Mouse (Mus musculus): ENCODE results near the gene Pi4k2a.
A peak's percentile ranks its signal among the peaks of the same experiment; 100 is the strongest.

The Pi4k2a gene

GRCm38 (mm10) chr19:42137167-42137672 lies 47.0 kb downstream of the Pi4k2a start:
- no peak for DNase-seq

GRCm38 (mm10) chr19:42138517-42139285 lies 48.4 kb downstream of the Pi4k2a start:
- DNase-seq, result no peak

- no peak for DNase-seq
Measured at GRCm38 (mm10) chr19:42139724-42140517, 49.7 kb downstream of the Pi4k2a start.

- no peak for DNase-seq
Measured at GRCm38 (mm10) chr19:42141998-42142397, 51.7 kb downstream of the Pi4k2a start.

- no peak for DNase-seq
Measured at GRCm38 (mm10) chr19:42142757-42143156, 52.5 kb downstream of the Pi4k2a start.

GRCm38 (mm10) chr19:42144067-42144466 lies 53.8 kb downstream of the Pi4k2a start:
- no peak for DNase-seq

- peak; percentile 82 for DNase-seq
Measured at GRCm38 (mm10) chr19:42144541-42145167, 54.4 kb downstream of the Pi4k2a start.

DNA sequence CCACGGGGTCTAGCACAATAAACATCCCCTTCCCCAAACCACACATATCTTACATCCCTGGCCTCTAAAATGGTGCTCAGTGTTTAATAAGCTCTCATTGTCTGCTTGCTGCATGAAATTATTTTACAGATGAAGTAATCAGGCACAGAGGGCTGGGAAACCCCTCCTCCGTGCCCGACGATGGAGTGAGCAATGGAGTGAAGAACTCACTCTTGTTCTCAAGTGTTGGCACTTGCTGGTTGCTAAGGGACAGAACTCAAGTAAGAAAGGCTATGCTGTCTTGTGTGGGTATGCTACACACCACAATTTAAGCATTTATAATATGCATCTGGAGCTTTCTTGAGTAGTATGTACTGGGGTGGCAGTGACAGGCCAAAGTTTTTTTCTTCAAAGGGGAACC lies 54.9 kb downstream of the Pi4k2a start:
- no peak for DNase-seq

- DNase-seq, result no peak
Measured at GRCm38 (mm10) chr19:42145731-42146130, 55.5 kb downstream of the Pi4k2a start.

GRCm38 (mm10) chr19:42146276-42147010 lies 56.2 kb downstream of the Pi4k2a start:
- no peak for DNase-seq

- peak; percentile 63 for DNase-seq
Measured at GRCm38 (mm10) chr19:42147170-42147768, 57.0 kb downstream of the Pi4k2a start, which contains the start of gene Marveld1. Marveld1 (plus strand) TSS chr19:42147400.

DNA sequence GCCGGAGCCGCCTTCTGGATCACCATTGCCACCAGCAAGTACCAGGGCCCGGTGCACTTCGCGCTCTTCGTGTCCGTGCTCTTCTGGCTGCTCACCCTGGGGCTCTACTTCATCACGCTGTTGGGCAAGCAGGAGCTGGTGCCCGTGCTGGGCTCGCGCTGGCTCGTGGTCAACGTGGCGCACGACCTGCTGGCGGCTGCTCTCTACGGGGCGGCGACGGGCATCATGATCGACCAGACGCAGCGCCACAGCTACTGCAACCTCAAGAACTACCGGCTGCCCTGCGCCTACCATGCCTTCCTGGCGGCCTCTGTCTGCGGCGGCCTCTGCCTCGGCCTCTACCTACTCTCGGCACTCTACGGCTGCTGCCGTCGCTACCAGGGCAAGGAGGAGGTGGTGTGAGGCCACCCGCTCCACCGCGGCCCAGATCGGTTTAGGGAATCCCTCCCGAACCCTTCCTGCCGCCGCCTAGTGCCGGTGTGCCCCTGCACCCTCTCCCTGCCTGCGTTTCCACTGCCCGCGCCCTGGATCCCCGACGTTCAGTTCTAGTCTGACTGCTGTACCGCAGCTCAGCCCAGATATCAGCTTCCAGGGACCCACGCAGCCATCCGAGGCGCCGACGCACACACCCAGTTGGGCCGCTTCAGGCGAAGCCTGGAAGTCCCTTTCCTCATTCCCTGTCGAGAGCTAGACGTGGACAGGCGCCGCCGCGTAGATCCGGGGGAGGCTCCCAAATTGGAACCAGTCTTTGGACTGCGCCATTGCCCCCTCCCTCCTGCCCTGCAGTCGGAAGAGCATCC lies 57.7 kb downstream of the Pi4k2a start:
- DNase-seq, result peak; percentile 34

DNA sequence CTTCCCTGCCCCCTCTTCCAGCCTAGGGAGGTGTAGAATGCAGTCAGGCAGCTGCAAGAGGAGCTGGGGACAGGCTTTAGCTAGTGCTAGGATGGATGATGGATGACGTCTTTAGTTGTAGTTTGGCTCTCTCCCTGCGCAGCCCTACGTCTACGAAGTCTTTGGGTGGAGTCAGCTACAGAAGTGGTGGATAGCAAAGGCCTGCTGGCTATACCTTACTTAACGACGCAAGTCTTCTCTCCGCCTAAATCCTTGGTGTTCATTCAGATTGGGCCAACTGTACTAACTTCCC lies 58.2 kb downstream of the Pi4k2a start:
- no peak for DNase-seq

GRCm38 (mm10) chr19:42151990-42152389 lies 61.7 kb downstream of the Pi4k2a start:
- DNase-seq, result peak; percentile 78

- DNase-seq, result no peak
Measured at GRCm38 (mm10) chr19:42157493-42158237, 67.4 kb downstream of the Pi4k2a start.

GRCm38 (mm10) chr19:42158246-42159017 lies 68.2 kb downstream of the Pi4k2a start:
- no peak for DNase-seq

DNA sequence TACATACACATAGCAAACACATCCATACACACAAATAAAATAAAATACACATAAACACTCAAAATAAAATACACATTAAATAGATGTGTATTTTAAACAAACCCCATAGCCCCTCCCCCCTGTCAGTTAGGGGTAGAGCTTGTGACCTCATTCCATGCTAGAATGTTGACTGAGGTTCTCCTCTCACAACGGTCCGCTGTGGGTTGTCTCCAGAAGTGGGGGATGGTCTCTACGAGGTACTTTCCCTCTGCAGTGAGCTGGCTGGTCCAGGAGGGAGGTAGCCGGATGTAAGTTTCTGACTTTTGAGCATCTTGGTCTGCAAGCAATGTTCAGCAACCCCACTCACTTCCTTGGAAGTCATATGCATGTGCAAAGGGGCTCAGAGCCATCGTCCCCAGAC lies 73.5 kb downstream of the Pi4k2a start, which contains the start of gene Zfyve27:
TSS of gene Zfyve27 (plus strand) at position 188 of the 400 bp plus-strand sequence.
- DNase-seq, result no peak

DNA sequence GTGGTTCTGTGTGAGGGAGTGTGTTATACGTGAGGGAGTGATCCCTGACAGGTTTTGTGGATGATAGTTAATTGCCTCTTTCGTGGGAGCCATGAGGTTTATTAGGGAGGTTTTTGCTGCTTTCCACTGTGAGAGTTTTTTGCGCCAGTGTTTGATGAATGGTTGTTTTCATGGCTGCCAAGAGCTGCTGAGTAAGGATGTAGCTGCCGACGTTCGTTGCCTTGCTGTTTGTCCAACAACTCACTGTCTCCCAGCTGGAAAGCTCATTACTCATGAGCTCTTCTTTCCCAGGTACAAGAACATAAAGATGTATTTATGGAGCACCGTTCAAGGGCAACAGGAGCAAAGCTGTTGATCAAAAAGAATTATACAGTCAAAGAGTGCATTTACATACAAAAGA lies 73.9 kb downstream of the Pi4k2a start:
- no peak for DNase-seq

- peak; percentile 83 for DNase-seq
Measured at GRCm38 (mm10) chr19:42166130-42166529, 75.9 kb downstream of the Pi4k2a start.

- DNase-seq, result no peak
Measured at GRCm38 (mm10) chr19:42166766-42167165, 76.5 kb downstream of the Pi4k2a start.
